Mouse (Mus musculus) MEL (cell line): Measurements from ENCODE around the gene Acsl4.
A peak's percentile ranks its signal among the peaks of the same experiment; 100 is the strongest.

Source experiments
- CHD2 ChIP-seq: IDR thresholded peaks from 2 replicates; pipeline ENCODE4 v1.6.1; 2011; ENCODE audit warnings: low read length, improper control_type of control experiment
- CTCF ChIP-seq, 3 experiments: IDR thresholded peaks in 2 of 3; conservative IDR thresholded peaks in 1 of 3; 2 replicates each; pipeline ENCODE4 v1.5.1; 2011 to 2012; ENCODE audit warnings: low read length in 3 of 3, low read depth in 2 of 3, mild to moderate bottlenecking in 2 of 3, improper control_type of control experiment in 1 of 3, inconsistent platforms in 1 of 3, mixed read lengths in 1 of 3, moderate library complexity in 1 of 3; ENCODE audit not compliant: control insufficient read depth in 1 of 3, insufficient read depth in 1 of 3, poor library complexity in 1 of 3, severe bottlenecking in 1 of 3
- EP300 ChIP-seq, 2 experiments: IDR thresholded peaks; 2 replicates each; pipeline ENCODE4 v1.6.1; 2011; ENCODE audit warnings: improper control_type of control experiment in 2 of 2, low read length in 2 of 2, low read depth in 1 of 2, mild to moderate bottlenecking in 1 of 2
- GABPA ChIP-seq: IDR thresholded peaks from 2 replicates; pipeline ENCODE4 v1.6.1; 2012; ENCODE audit warnings: low read depth, mild to moderate bottlenecking, inconsistent platforms, low read length, improper control_type of control experiment, moderate library complexity
- MAFK ChIP-seq: IDR thresholded peaks from 2 replicates; pipeline ENCODE4 v1.6.1; 2011; ENCODE audit warnings: low read depth, mild to moderate bottlenecking, low read length, improper control_type of control experiment, borderline replicate concordance
- MAZ ChIP-seq: IDR thresholded peaks from 2 replicates; pipeline ENCODE4 v1.6.1; 2012; ENCODE audit warnings: low read depth, mild to moderate bottlenecking, inconsistent platforms, low read length, improper control_type of control experiment
- MXI1 ChIP-seq: IDR thresholded peaks from 2 replicates; pipeline ENCODE4 v1.6.1; 2011; ENCODE audit warnings: mild to moderate bottlenecking, low read depth, low read length, improper control_type of control experiment
- NELFE ChIP-seq: IDR thresholded peaks from 2 replicates; pipeline ENCODE4 v1.6.1; 2011; ENCODE audit warnings: low read depth, low read length, improper control_type of control experiment
- POLR2A ChIP-seq, 2 experiments: IDR thresholded peaks; 2 replicates each; pipeline ENCODE4 v1.6.1; 2011 to 2012; ENCODE audit warnings: low read length in 2 of 2, mild to moderate bottlenecking in 2 of 2, control low read depth in 1 of 2, improper control_type of control experiment in 1 of 2, low read depth in 1 of 2, moderate library complexity in 1 of 2; ENCODE audit not compliant: control insufficient read depth in 1 of 2, insufficient read depth in 1 of 2, poor library complexity in 1 of 2
- SMC3 ChIP-seq: IDR thresholded peaks from 2 replicates; pipeline ENCODE4 v1.6.1; 2011; ENCODE audit warnings: low read depth, low read length, improper control_type of control experiment
- ZMIZ1 ChIP-seq: IDR thresholded peaks from 2 replicates; pipeline ENCODE4 v1.6.1; 2012; ENCODE audit warnings: low read depth, mild to moderate bottlenecking, inconsistent platforms, low read length, improper control_type of control experiment, moderate library complexity

DNA sequence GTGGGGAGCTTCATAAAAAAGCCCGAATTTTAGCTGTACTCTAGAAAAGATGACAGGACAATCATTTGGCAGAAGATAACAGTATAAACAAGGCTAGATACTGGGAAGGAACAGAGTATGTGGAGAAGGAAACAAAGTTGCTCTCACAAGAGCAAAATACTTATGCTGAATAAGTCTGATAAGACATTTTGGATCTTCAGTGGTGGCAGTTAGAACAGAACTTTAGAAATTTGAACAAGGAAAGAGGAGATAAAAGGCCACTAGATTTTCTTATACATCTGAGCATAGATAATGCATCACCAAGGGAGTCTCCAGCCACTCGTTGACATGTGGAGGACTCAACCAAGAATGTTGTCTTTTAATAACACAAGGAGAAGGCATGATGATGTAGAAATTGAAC, 23.5 kb upstream of the Acsl4 start:
- no peak for TF ChIP-seq MAZ
- no peak for TF ChIP-seq CTCF (IDR thresholded peaks at IDR 0.05 in 2 of 3, conservative IDR thresholded peaks at IDR 0.05 in 1 of 3; ENCODE audit: control insufficient read depth in 1 of 3, insufficient read depth in 1 of 3, low read depth in 2 of 3, low read length in 3 of 3, poor library complexity in 1 of 3, severe bottlenecking in 1 of 3)
- TF ChIP-seq GABPA, result no peak
- TF ChIP-seq POLR2A (IDR thresholded peaks at IDR 0.05; ENCODE audit: control insufficient read depth in 1 of 2, insufficient read depth in 1 of 2, low read depth in 1 of 2, low read length in 2 of 2, poor library complexity in 1 of 2), result no peak
- TF ChIP-seq MAFK, result no peak
- peak; percentile 78 to 83 for TF ChIP-seq EP300 (IDR thresholded peaks at IDR 0.05; ENCODE audit: low read depth in 1 of 2, low read length in 2 of 2)
- no peak for TF ChIP-seq SMC3
- no peak for TF ChIP-seq ZMIZ1
- TF ChIP-seq CHD2, result no peak
- TF ChIP-seq MXI1, result 0 out of 2 replicates have a peak, but pooled peaks have one; percentile 21
- TF ChIP-seq NELFE, result no peak
